Mouse (Mus musculus): ENCODE results near the gene Npepl1. TPM values are rescaled to one million over a fixed set of nuclear protein-coding genes. Genes with fewer than 3 reads are reported as not detected.

Gene Npepl1
- polyA plus RNA-seq, 1 experiment from 2014 or later, result 43.2 TPM

DNA sequence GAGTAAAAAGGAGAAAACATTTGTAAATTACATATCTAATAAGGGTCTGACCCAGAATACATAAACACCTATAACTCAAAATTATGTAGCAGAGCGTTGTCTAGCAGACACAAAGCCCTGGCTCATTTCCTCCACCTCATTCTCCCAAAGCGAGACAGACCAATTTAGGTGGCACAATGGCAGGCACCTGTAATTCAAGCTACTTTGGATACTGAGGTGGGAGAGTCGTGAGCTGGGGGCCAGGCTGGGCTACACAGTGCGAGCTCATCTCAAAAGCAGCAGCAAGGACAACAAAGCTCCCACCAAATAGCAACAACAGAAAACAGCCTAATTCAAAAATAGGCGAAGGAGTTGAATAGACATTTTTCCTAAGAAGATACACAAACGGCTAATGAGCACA is 18.8 kb downstream of the Npepl1 start:
- WGBS, result 83% methylated on average over 6 of the region's 6 CpGs

GRCm38 (mm10) chr2:174130468-174131097 is 20.4 kb downstream of the Npepl1 start:
- H3K9me3 ChIP-seq (ENCODE audit: control insufficient read depth, low read length), result no peaks in the 10 kb centered on the region
- H3K9ac ChIP-seq (ENCODE audit: low read length), result no peak overlapping the region
- H3K36me3 ChIP-seq (ENCODE audit: control insufficient read depth, insufficient read depth, low read length), result no peaks in the 10 kb centered on the region
- peaks cover 6% of the 10 kb centered on the region for H3K4me1 ChIP-seq (ENCODE audit: control insufficient read depth, insufficient read depth, low read length)
- 80% methylated on average over 8 of the region's 8 CpGs for WGBS
- no peak overlapping the region for H3K27ac ChIP-seq (ENCODE audit: low read depth, low read length)
- H3K27me3 ChIP-seq (ENCODE audit: control insufficient read depth, insufficient read depth, low read length), result no peaks in the 10 kb centered on the region
- no peak overlapping the region for H3K4me2 ChIP-seq (ENCODE audit: low read depth)
- no peak overlapping the region for H3K4me3 ChIP-seq (ENCODE audit: low read depth, low read length)
- ATAC-seq (ENCODE audit: insufficient read depth, low FRiP score, low TSS enrichment), result no peak
- DNase-seq (ENCODE audit: low spot score), result no peak

More for the DNA sequence above, 18.8 kb downstream of the Npepl1 start:
- Histone ChIP-seq H3K9ac (ENCODE audit: low read length) (no peak overlapping the region), H3K27me3 (ENCODE audit: control insufficient read depth, insufficient read depth, low read length) (no peaks in the 10 kb centered on the region), H3K27ac (ENCODE audit: low read depth, low read length) (no peak overlapping the region), H3K36me3 (ENCODE audit: control insufficient read depth, insufficient read depth, low read length) (no peaks in the 10 kb centered on the region), H3K4me2 (ENCODE audit: low read depth) (no peak overlapping the region), H3K4me3 (ENCODE audit: low read depth, low read length) (no peak overlapping the region), H3K9me3 (ENCODE audit: control insufficient read depth, low read length) (no peaks in the 10 kb centered on the region), H3K4me1 (ENCODE audit: control insufficient read depth, insufficient read depth, low read length) (peaks cover 6% of the 10 kb centered on the region)
- no peak for DNase-seq (ENCODE audit: low spot score)
- ATAC-seq (ENCODE audit: insufficient read depth, low FRiP score, low TSS enrichment), result no peak

DNA sequence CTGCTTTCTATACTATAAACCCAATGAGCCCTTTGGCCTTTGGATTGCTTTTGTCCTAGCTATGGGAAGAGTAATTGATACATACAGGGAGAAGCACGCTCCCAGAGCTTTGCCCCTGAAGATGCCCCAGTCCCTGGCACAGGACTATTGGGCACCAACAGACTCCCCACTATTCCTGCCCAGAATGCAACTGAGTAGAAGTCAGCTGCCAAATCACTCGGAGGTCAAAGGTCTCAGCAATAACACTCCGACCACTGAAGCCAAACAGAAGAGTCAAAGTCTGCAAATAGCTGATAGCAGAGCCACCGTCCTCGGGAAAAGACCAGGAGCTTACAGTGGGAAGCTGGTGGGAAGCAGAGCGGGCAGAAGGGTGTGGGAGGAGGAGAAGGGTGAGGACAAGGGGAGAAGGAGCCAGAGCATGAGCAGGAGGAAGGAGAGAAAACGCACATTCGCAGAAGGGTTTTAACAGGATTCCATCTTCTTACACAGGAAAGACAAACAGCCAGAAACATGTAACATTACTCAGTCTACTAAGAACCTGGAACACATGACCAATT is 22.3 kb downstream of the Npepl1 start:
- Histone ChIP-seq H3K36me3 (ENCODE audit: control insufficient read depth, insufficient read depth, low read length) (no peaks in the 10 kb centered on the region), H3K4me1 (ENCODE audit: control insufficient read depth, insufficient read depth, low read length) (no peaks in the 10 kb centered on the region), H3K9ac (ENCODE audit: low read length) (no peak overlapping the region), H3K4me3 (ENCODE audit: low read depth, low read length) (no peak overlapping the region), H3K27me3 (ENCODE audit: control insufficient read depth, insufficient read depth, low read length) (no peaks in the 10 kb centered on the region), H3K9me3 (ENCODE audit: control insufficient read depth, low read length) (no peaks in the 10 kb centered on the region), H3K4me2 (ENCODE audit: low read depth) (no peak overlapping the region), H3K27ac (ENCODE audit: low read depth, low read length) (no peak overlapping the region)
- WGBS, result 86% methylated on average over 8 of the region's 8 CpGs
- no peak for ATAC-seq (ENCODE audit: insufficient read depth, low FRiP score, low TSS enrichment)
- DNase-seq (ENCODE audit: low spot score), result no peak

DNA sequence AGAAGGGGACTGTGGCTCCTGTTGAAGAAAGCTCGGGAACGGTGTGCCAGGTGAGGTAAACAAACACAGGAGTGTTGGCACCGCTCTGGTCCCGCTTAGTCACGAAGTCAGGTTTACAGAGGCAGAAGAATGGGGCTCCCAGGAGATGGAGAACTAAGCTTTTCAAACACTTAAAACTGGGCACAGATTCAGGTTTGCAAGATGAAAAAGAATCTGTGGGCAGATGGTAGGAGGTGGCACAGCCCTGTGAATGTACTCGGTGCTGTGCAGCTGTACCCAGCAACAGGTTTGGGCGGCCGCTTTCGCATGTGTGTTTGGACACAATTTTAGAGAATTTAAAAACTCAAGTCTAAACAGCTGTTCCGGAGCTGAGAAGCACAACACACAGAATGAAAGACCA is 48.9 kb downstream of the Npepl1 start:
- 97% methylated on average over 10 of the region's 10 CpGs for WGBS
- DNase-seq (ENCODE audit: low spot score), result no peak

DNA sequence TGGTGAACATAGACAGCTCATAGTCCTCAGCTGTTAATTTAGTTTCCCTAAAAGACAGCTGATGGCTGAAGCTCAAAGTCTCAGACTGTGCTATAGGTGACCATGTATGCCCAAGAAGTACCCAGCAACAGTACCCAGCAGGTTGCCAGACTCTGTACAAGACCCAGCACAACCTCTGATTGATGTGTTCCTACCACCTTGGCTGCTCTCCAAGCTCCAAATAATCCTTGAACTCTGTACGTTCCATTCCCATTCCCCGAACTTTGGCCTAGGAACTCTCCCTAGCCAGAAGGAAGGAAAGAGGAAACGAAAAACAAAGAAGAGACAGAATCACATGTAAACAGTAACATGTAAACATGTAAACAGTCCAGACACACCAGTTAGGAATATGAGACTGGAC is 50.3 kb downstream of the Npepl1 start:
- no peaks in the 10 kb centered on the region for H3K27me3 ChIP-seq (ENCODE audit: control insufficient read depth, insufficient read depth, low read length)
- no peak overlapping the region for H3K4me2 ChIP-seq (ENCODE audit: low read depth)
- H3K27ac ChIP-seq (ENCODE audit: low read depth, low read length), result no peak overlapping the region
- WGBS, result 89% methylated on average over 3 of the region's 3 CpGs
- H3K36me3 ChIP-seq (ENCODE audit: control insufficient read depth, insufficient read depth, low read length), result no peaks in the 10 kb centered on the region
- ATAC-seq (ENCODE audit: insufficient read depth, low FRiP score, low TSS enrichment) (no peak), DNase-seq (ENCODE audit: low spot score) (no peak)
- no peaks in the 10 kb centered on the region for H3K4me1 ChIP-seq (ENCODE audit: control insufficient read depth, insufficient read depth, low read length)
- no peak overlapping the region for H3K9ac ChIP-seq (ENCODE audit: low read length)
- H3K9me3 ChIP-seq (ENCODE audit: control insufficient read depth, low read length), result no peaks in the 10 kb centered on the region
- H3K4me3 ChIP-seq (ENCODE audit: low read depth, low read length), result no peak overlapping the region

More for the DNA sequence above, 48.9 kb downstream of the Npepl1 start:
- no peak overlapping the region for H3K27ac ChIP-seq (ENCODE audit: low read depth, low read length)
- no peak overlapping the region for H3K9ac ChIP-seq (ENCODE audit: low read length)
- H3K27me3 ChIP-seq (ENCODE audit: control insufficient read depth, insufficient read depth, low read length), result no peaks in the 10 kb centered on the region
- no peak overlapping the region for H3K4me2 ChIP-seq (ENCODE audit: low read depth)
- ATAC-seq (ENCODE audit: insufficient read depth, low FRiP score, low TSS enrichment), result no peak
- H3K36me3 ChIP-seq (ENCODE audit: control insufficient read depth, insufficient read depth, low read length), result no peaks in the 10 kb centered on the region
- no peaks in the 10 kb centered on the region for H3K4me1 ChIP-seq (ENCODE audit: control insufficient read depth, insufficient read depth, low read length)
- H3K4me3 ChIP-seq (ENCODE audit: low read depth, low read length), result no peak overlapping the region
- no peaks in the 10 kb centered on the region for H3K9me3 ChIP-seq (ENCODE audit: control insufficient read depth, low read length)

Other genes with a start within 250 kb of the Npepl1 start
- 8.4 and 9.8 TPM in 2 replicates for gene Stx16, start 34.0 kb upstream of the Npepl1 start, polyA plus RNA-seq (2014; fragmentation: Nextera tagmentation; extraction: Ambion mirVana)
- 1,351 and 1,381 TPM in 2 replicates for gene Gnas, start 174.0 kb downstream of the Npepl1 start, polyA plus RNA-seq (2014; fragmentation: Nextera tagmentation; extraction: Ambion mirVana)
- 8.1 and 9.1 TPM in 2 replicates for gene Gm20721, start 236.4 kb downstream of the Npepl1 start, polyA plus RNA-seq (2014; fragmentation: Nextera tagmentation; extraction: Ambion mirVana)